Mouse (Mus musculus) thymus, adult 2 months (tissue): ENCODE results near the gene Cpsf6. TPM values are rescaled to one million over a fixed set of nuclear protein-coding genes. Genes with fewer than 3 reads are reported as not detected.
A peak's percentile ranks its signal among the peaks of the same experiment; 100 is the strongest.

Source experiments
- DNase-seq: peaks from one replicate; pipeline ENCODE4 v3.0.0; 2021
- H3K27ac ChIP-seq: fragments of 200-500 bp; 2 replicates; pipeline ENCODE4 v1.5.1; 2012; ENCODE audit warnings: low read length, control low read depth; ENCODE audit not compliant: control insufficient read depth, insufficient read depth
- H3K27me3 ChIP-seq: fragments of 200-500 bp; 2 replicates; pipeline ENCODE4 v1.6.1; 2012; ENCODE audit warnings: mild to moderate bottlenecking, low read length, moderate library complexity, mixed read lengths; ENCODE audit not compliant: control insufficient read depth, insufficient read depth
- H3K36me3 ChIP-seq: fragments of 200-500 bp; 2 replicates; pipeline ENCODE4 v1.6.1; 2012; ENCODE audit warnings: mild to moderate bottlenecking, low read length, moderate library complexity; ENCODE audit not compliant: control insufficient read depth, insufficient read depth
- H3K4me1 ChIP-seq: fragments of 200-500 bp; replicated peaks from 2 replicates; pipeline ENCODE4 v1.6.1; 2012; ENCODE audit warnings: low read length; ENCODE audit not compliant: control insufficient read depth, insufficient read depth
- H3K4me3 ChIP-seq: fragments of 200-500 bp; 2 replicates; pipeline ENCODE4 v1.5.1; 2012; ENCODE audit warnings: mild to moderate bottlenecking, low read length, control low read depth, moderate library complexity; ENCODE audit not compliant: control insufficient read depth, insufficient read depth
- CTCF ChIP-seq: fragments of 200-500 bp; IDR thresholded peaks from 2 replicates; pipeline ENCODE4 v1.5.1; 2012; ENCODE audit warnings: mild to moderate bottlenecking, control low read depth, low read length, moderate library complexity, borderline replicate concordance; ENCODE audit not compliant: control insufficient read depth, poor library complexity, insufficient read depth; ENCODE audit errors: extremely low read depth
- POLR2A ChIP-seq: fragments of 200-500 bp; IDR thresholded peaks from 2 replicates; pipeline ENCODE4 v1.6.1; 2012; ENCODE audit warnings: mild to moderate bottlenecking, low read length, control low read depth, moderate library complexity; ENCODE audit not compliant: control insufficient read depth, poor library complexity, insufficient read depth; ENCODE audit errors: extremely low read depth
- WGBS: fragments of 180-500 bp; shearing (Covaris S2); methylation state at CpG from one replicate; pipeline ENCODE4 v1.1.7; 2018; 5-methylcytosine and 5-hydroxymethylcytosine counted together
- polyA plus RNA-seq: library from polyadenylated mRNA; depleted of rRNA; stranded (reverse); fragments of >200 nt; gene quantifications from 2 replicates; pipeline ENCODE4 v1.2.3, GENCODE M21; 2012

The Cpsf6 gene
- polyA plus RNA-seq, 1 experiment, result 171 TPM

DNA sequence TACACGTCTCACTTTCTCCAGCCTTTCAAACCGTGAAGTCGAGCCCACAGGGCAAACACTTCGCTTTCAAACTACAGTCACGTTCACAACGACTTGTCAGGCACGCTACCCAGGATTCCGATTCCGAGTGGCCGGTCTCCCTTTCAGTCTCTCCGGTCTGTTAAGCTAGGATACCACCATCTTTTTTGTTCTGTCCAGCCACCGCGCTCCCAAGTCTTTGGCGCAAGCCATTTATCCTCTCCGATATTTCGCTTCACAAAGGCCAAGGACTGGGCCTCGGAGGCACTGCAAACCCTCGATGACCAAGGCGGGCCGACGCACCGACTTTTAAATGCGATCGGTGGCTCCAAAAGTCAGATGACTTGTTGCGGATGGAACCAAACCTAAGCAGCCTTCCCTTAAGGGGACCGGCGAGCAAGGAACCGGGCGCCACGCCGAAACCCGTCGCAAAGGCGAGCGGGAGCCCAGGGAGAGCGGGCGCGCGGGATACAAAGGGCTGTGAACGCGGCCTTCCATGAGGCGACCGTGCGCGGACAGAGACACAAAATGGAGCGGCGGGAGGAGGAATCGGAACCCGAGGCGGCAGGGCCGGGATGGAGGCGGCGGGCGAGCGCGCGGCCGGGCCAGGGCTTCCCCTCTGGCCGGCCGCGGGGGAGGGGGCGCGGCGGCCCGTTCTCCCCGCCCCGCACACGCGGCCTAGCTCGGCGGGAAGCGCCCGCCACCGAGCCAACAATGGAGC lies 3.8 kb downstream of the Cpsf6 start:
- H3K4me1 ChIP-seq, result peaks cover 2% of the 10 kb centered on the region; the same call in 1 of the 2 replicates
- TF ChIP-seq CTCF, result no peak
- TF ChIP-seq POLR2A, result no peak
- H3K27ac ChIP-seq, result peak overlapping the region; percentile 49; the same call in 1 of the 2 replicates
- no peaks in the 10 kb centered on the region for H3K27me3 ChIP-seq
- 1% methylated on average over 74 of the region's 74 CpGs for WGBS
- no peaks in the 10 kb centered on the region for H3K36me3 ChIP-seq
- DNase-seq, result peak; percentile 46
- peak overlapping the region; percentile 99 for H3K4me3 ChIP-seq

DNA sequence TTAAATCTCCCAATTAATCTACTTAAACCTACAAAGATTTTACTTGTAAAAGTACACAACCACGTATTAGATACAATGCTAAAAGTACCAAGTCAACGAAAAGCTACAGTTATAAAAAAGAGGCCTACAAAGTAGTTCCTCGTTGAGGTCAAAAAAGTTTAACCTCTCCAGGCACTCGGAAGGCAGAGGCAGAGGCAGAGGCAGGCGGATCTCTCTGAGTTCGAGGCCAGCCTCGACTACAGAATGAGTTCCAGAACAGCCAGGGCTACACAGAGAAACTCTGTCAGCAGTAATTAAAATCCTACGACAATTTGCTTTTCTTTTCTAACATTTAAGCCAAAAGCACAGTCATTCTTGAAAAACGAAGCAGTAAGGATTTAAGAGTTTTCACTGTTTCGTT lies 4.7 kb downstream of the Cpsf6 start:
- Histone ChIP-seq H3K27me3 (no peaks in the 10 kb centered on the region), H3K36me3 (no peaks in the 10 kb centered on the region), H3K27ac (no peak overlapping the region), H3K4me1 (peaks cover 2% of the 10 kb centered on the region; the same call in 1 of the 2 replicates), H3K4me3 (peak overlapping the region; percentile 32; the same call in 1 of the 2 replicates)
- no peak for TF ChIP-seq CTCF
- TF ChIP-seq POLR2A, result no peak
- DNase-seq, result no peak
- WGBS, result 13% methylated on average over 10 of the region's 10 CpGs

GRCm38 (mm10) chr10:117363106-117363505 lies 16.7 kb downstream of the Cpsf6 start:
- no peaks in the 10 kb centered on the region for H3K4me1 ChIP-seq
- no peaks in the 10 kb centered on the region for H3K27me3 ChIP-seq
- H3K27ac ChIP-seq, result no peak overlapping the region
- no peak overlapping the region for H3K4me3 ChIP-seq
- DNase-seq, result peak; percentile 68
- WGBS, result 15% methylated on average over 3 of the region's 3 CpGs
- no peak for TF ChIP-seq POLR2A
- no peak for TF ChIP-seq CTCF
- H3K36me3 ChIP-seq, result peaks cover 62% of the 10 kb centered on the region

- WGBS, result 90% methylated on average over 11 of the region's 11 CpGs
- Histone ChIP-seq H3K4me3 (no peak overlapping the region), H3K36me3 (peaks cover 62% of the 10 kb centered on the region), H3K27me3 (no peaks in the 10 kb centered on the region), H3K27ac (no peak overlapping the region), H3K4me1 (no peaks in the 10 kb centered on the region)
- DNase-seq, result no peak
- TF ChIP-seq CTCF (no peak), POLR2A (no peak)
These were observed 20.9 kb downstream of the Cpsf6 start for GRCm38 (mm10) chr10:117358891-117359290.

GRCm38 (mm10) chr10:117343000-117343399 lies 36.8 kb downstream of the Cpsf6 start:
- H3K27ac ChIP-seq, result no peak overlapping the region
- WGBS, result 91% methylated on average over 4 of the region's 4 CpGs
- H3K36me3 ChIP-seq, result no peaks in the 10 kb centered on the region
- no peaks in the 10 kb centered on the region for H3K4me1 ChIP-seq
- no peak for DNase-seq
- TF ChIP-seq CTCF, result no peak
- no peak for TF ChIP-seq POLR2A
- no peaks in the 10 kb centered on the region; the same call in 1 of the 2 replicates for H3K27me3 ChIP-seq
- H3K4me3 ChIP-seq, result no peak overlapping the region

DNA sequence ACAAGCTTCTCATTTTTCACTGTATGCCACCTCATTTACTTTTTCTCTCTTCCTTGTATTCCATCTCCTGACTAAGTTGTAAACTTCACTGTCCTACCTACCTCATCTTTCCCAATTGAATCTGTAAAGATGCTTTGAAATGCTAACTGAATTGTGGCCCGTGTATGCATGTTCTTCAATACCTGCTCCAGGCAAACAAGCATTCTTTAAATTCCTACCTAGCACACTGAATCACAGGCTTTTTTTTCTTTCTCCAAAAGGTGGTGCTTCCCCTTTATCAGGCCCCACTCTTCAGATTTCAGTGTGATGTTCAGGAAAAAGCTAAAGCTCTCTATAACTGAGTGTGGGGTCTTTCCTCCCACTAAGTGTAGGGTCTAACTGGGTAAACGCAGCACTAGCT lies 37.4 kb downstream of the Cpsf6 start:
- Histone ChIP-seq H3K36me3 (no peaks in the 10 kb centered on the region), H3K4me3 (no peak overlapping the region), H3K27me3 (no peaks in the 10 kb centered on the region; the same call in 1 of the 2 replicates), H3K4me1 (no peaks in the 10 kb centered on the region), H3K27ac (no peak overlapping the region)
- 94% methylated on average over 2 of the region's 2 CpGs for WGBS
- DNase-seq, result no peak
- TF ChIP-seq CTCF, result no peak
- TF ChIP-seq POLR2A, result no peak

- Histone ChIP-seq H3K4me1 (no peaks in the 10 kb centered on the region), H3K27me3 (no peaks in the 10 kb centered on the region; the same call in 1 of the 2 replicates), H3K36me3 (no peaks in the 10 kb centered on the region), H3K27ac (no peak overlapping the region), H3K4me3 (no peak overlapping the region)
- WGBS, result 97% methylated on average over 4 of the region's 4 CpGs
- no peak for DNase-seq
- TF ChIP-seq POLR2A, result no peak
- TF ChIP-seq CTCF, result no peak
These were observed 38.8 kb downstream of the Cpsf6 start for GRCm38 (mm10) chr10:117341029-117341428.
